Mouse (Mus musculus) bone marrow macrophage, adult 2 months (primary cell): Measurements from ENCODE around the gene Hoxa4.

ENCODE experiments used
- CTCF ChIP-seq: IDR thresholded peaks from 2 replicates; pipeline ENCODE4 v1.5.1; 2012; ENCODE audit warnings: low read depth, mild to moderate bottlenecking, low read length, moderate library complexity
- POLR2A ChIP-seq: IDR thresholded peaks from 2 replicates; pipeline ENCODE4 v1.6.1; 2012; ENCODE audit warnings: mild to moderate bottlenecking, low read depth, low read length, borderline replicate concordance

GRCm38 (mm10) chr6:52216691-52217458 lies 25.3 kb upstream of the Hoxa4 start:
- TF ChIP-seq POLR2A (no peak), CTCF (no peak)
